Mouse (Mus musculus): ENCODE data around the gene 9530068E07Rik. TPM values are rescaled to one million over a fixed set of nuclear protein-coding genes. Genes with fewer than 3 reads are reported as not detected.

Gene 9530068E07Rik
- polyA plus RNA-seq, 1 experiment: 151 TPM

GRCm38 (mm10) chr11:52358520-52358919 is 37.7 kb upstream of the 9530068E07Rik start:
- H3K36me3 ChIP-seq (ENCODE audit: control insufficient read depth, insufficient read depth): no peaks in the 10 kb centered on the region
- no peak overlapping the region for H3K4me3 ChIP-seq
- H3K79me2 ChIP-seq (ENCODE audit: control insufficient read depth, insufficient read depth): peaks cover 24% of the 10 kb centered on the region
- no peaks in the 10 kb centered on the region for H3K27me3 ChIP-seq (ENCODE audit: control insufficient read depth, insufficient read depth, insufficient read length)
- peak overlapping the region; percentile 26 for H3K4me2 ChIP-seq (ENCODE audit: low read depth)
- no peak for TF ChIP-seq POLR2A (IDR thresholded peaks at IDR 0.05; ENCODE audit: insufficient read length, low read depth)
- TF ChIP-seq REST (IDR thresholded peaks at IDR 0.05; ENCODE audit: insufficient read depth, insufficient read length): no peak
- no peak for TF ChIP-seq E2F4 (IDR thresholded peaks at IDR 0.05; ENCODE audit: insufficient read depth)
- TF ChIP-seq MYOD1 (IDR thresholded peaks at IDR 0.05; ENCODE audit: control insufficient read depth in 1 of 3, insufficient read length in 2 of 3, low read depth in 2 of 3): no peak
- TF ChIP-seq TCF3 (IDR thresholded peaks at IDR 0.05; ENCODE audit: insufficient read length, low read depth): no peak
- TF ChIP-seq TCF12 (IDR thresholded peaks at IDR 0.05; ENCODE audit: insufficient read depth, poor library complexity, severe bottlenecking): no peak
- no peak overlapping the region for H3ac ChIP-seq (ENCODE audit: control insufficient read depth, insufficient read length)

GRCm38 (mm10) chr11:52359686-52360470 is 36.4 kb upstream of the 9530068E07Rik start:
- TF ChIP-seq TCF12 (IDR thresholded peaks at IDR 0.05; ENCODE audit: insufficient read depth, poor library complexity, severe bottlenecking): no peak
- no peak for TF ChIP-seq MYOG (IDR thresholded peaks at IDR 0.05; ENCODE audit: control insufficient read depth in 1 of 3, insufficient read depth in 1 of 3, insufficient read length in 2 of 3, low read depth in 2 of 3)
- no peak for TF ChIP-seq MYOD1 (IDR thresholded peaks at IDR 0.05; ENCODE audit: control insufficient read depth in 1 of 3, insufficient read length in 2 of 3, low read depth in 2 of 3)
- TF ChIP-seq REST (IDR thresholded peaks at IDR 0.05; ENCODE audit: insufficient read depth, insufficient read length): no peak
- peak; percentile 68 for TF ChIP-seq USF1 (IDR thresholded peaks at IDR 0.05; ENCODE audit: low read depth)
- TF ChIP-seq POLR2A (IDR thresholded peaks at IDR 0.05; ENCODE audit: insufficient read length, low read depth): no peak
- peak; percentile 84 for TF ChIP-seq MAX (IDR thresholded peaks at IDR 0.05; ENCODE audit: low read depth)
- TF ChIP-seq POLR2AphosphoS2 (IDR thresholded peaks at IDR 0.05; ENCODE audit: insufficient read length, low read depth): no peak
- TF ChIP-seq CEBPB (IDR thresholded peaks at IDR 0.05; ENCODE audit: insufficient read depth, poor library complexity, severe bottlenecking): no peak
- no peak for TF ChIP-seq E2F4 (IDR thresholded peaks at IDR 0.05; ENCODE audit: insufficient read depth)
- TF ChIP-seq SRF (IDR thresholded peaks at IDR 0.05; ENCODE audit: control insufficient read depth, insufficient read length, low read depth): no peak
- TF ChIP-seq TCF3 (IDR thresholded peaks at IDR 0.05; ENCODE audit: insufficient read length, low read depth): no peak
- Histone ChIP-seq H3ac (ENCODE audit: control insufficient read depth, insufficient read length) (peak overlapping the region; percentile 64), H3K27me3 (ENCODE audit: control insufficient read depth, insufficient read depth, insufficient read length) (no peaks in the 10 kb centered on the region), H3K4me3 (peak overlapping the region; percentile 93), H3K79me2 (ENCODE audit: control insufficient read depth, insufficient read depth) (peaks cover 38% of the 10 kb centered on the region), H3K4me2 (ENCODE audit: low read depth) (peak overlapping the region; percentile 93), H3K36me3 (ENCODE audit: control insufficient read depth, insufficient read depth) (no peaks in the 10 kb centered on the region)

GRCm38 (mm10) chr11:52360471-52361277 is 35.6 kb upstream of the 9530068E07Rik start, which contains the start of gene Vdac1:
Vdac1 (plus strand) TSS chr11:52360860.
- Histone ChIP-seq H3ac (ENCODE audit: control insufficient read depth, insufficient read length) (peak within 1 kb of the TSS; percentile 64), H3K4me2 (ENCODE audit: low read depth) (peak within 1 kb of the TSS; percentile 93), H3K36me3 (ENCODE audit: control insufficient read depth, insufficient read depth) (no peaks in the 10 kb centered on the region), H3K79me2 (ENCODE audit: control insufficient read depth, insufficient read depth) (peaks cover 46% of the 10 kb centered on the region), H3K27me3 (ENCODE audit: control insufficient read depth, insufficient read depth, insufficient read length) (no peaks in the 10 kb centered on the region), H3K4me3 (peak within 1 kb of the TSS; percentile 93)
- TF ChIP-seq POLR2AphosphoS2 (IDR thresholded peaks at IDR 0.05; ENCODE audit: insufficient read length, low read depth) (peak; percentile 88), TCF12 (IDR thresholded peaks at IDR 0.05; ENCODE audit: insufficient read depth, poor library complexity, severe bottlenecking) (no peak), REST (IDR thresholded peaks at IDR 0.05; ENCODE audit: insufficient read depth, insufficient read length) (peak; percentile 32), POLR2A (IDR thresholded peaks at IDR 0.05; ENCODE audit: insufficient read length, low read depth) (peak; percentile 90), MYOD1 (IDR thresholded peaks at IDR 0.05; ENCODE audit: control insufficient read depth in 1 of 3, insufficient read length in 2 of 3, low read depth in 2 of 3) (peak in 1 of 3 experiments; percentile 22), MAX (IDR thresholded peaks at IDR 0.05; ENCODE audit: low read depth) (no peak), MYOG (IDR thresholded peaks at IDR 0.05; ENCODE audit: control insufficient read depth in 1 of 3, insufficient read depth in 1 of 3, insufficient read length in 2 of 3, low read depth in 2 of 3) (peak in 1 of 3 experiments; percentile 9), TCF3 (IDR thresholded peaks at IDR 0.05; ENCODE audit: insufficient read length, low read depth) (no peak)

GRCm38 (mm10) chr11:52361287-52361921 is 34.8 kb upstream of the 9530068E07Rik start:
- Histone ChIP-seq H3K79me2 (ENCODE audit: control insufficient read depth, insufficient read depth) (peaks cover 53% of the 10 kb centered on the region), H3K4me2 (ENCODE audit: low read depth) (peak overlapping the region; percentile 91), H3K27me3 (ENCODE audit: control insufficient read depth, insufficient read depth, insufficient read length) (no peaks in the 10 kb centered on the region), H3ac (ENCODE audit: control insufficient read depth, insufficient read length) (peak overlapping the region; percentile 64), H3K4me3 (peak overlapping the region; percentile 93), H3K36me3 (ENCODE audit: control insufficient read depth, insufficient read depth) (no peaks in the 10 kb centered on the region)
- no peak for TF ChIP-seq SRF (IDR thresholded peaks at IDR 0.05; ENCODE audit: control insufficient read depth, insufficient read length, low read depth)
- TF ChIP-seq TCF12 (IDR thresholded peaks at IDR 0.05; ENCODE audit: insufficient read depth, poor library complexity, severe bottlenecking): no peak
- no peak for TF ChIP-seq REST (IDR thresholded peaks at IDR 0.05; ENCODE audit: insufficient read depth, insufficient read length)
- TF ChIP-seq POLR2A (IDR thresholded peaks at IDR 0.05; ENCODE audit: insufficient read length, low read depth): peak; percentile 28
- no peak for TF ChIP-seq E2F4 (IDR thresholded peaks at IDR 0.05; ENCODE audit: insufficient read depth)
- TF ChIP-seq CEBPB (IDR thresholded peaks at IDR 0.05; ENCODE audit: insufficient read depth, poor library complexity, severe bottlenecking): no peak
- TF ChIP-seq POLR2AphosphoS2 (IDR thresholded peaks at IDR 0.05; ENCODE audit: insufficient read length, low read depth): peak; percentile 25
